Mouse (Mus musculus) lung, adult 2 months (tissue): Measurements from ENCODE around the gene Zrsr2.

Experiments used
- CTCF ChIP-seq: fragments of 200-500 bp; IDR thresholded peaks from 2 replicates; pipeline ENCODE4 v1.5.1; 2011; ENCODE audit warnings: mild to moderate bottlenecking, low read length, control low read depth; ENCODE audit not compliant: insufficient read depth
- POLR2A ChIP-seq: fragments of 200-500 bp; IDR thresholded peaks from 2 replicates; pipeline ENCODE4 v1.6.1; 2011; ENCODE audit warnings: low read depth, mild to moderate bottlenecking, control low read depth, low read length, borderline replicate concordance; ENCODE audit errors: extremely low read depth

GRCm38 (mm10) chrX:163908337-163909250 lies 49.9 kb downstream of the Zrsr2 start, which contains the start of gene Ap1s2:
- TF ChIP-seq CTCF = no peak
- peak; percentile 80; the same call in 1 of the 2 replicates for TF ChIP-seq POLR2A
